Mouse (Mus musculus) liver, embryonic 14.5 days (tissue): ENCODE data around the gene Cmas. TPM values are rescaled to one million over a fixed set of nuclear protein-coding genes. Genes with fewer than 3 reads are reported as not detected.

ENCODE experiments used
- ATAC-seq: fragments of 200-750 bp; cut with Nextera tagmentation; 2 replicates; pipeline ENCODE4 v1.8.0; 2017; ENCODE audit warnings: moderate number of reproducible peaks, mild to moderate bottlenecking, moderate library complexity; ENCODE audit not compliant: insufficient read depth
- DNase-seq, 3 experiments: peaks; one replicate each; pipeline ENCODE4 v3.0.0-alpha.2; 2012 to 2013; ENCODE audit warnings: low read depth in 3 of 3, low spot score in 3 of 3
- H3K27ac ChIP-seq: fragments of 300-500 bp; sonication (generic); 2 replicates; pipeline ENCODE4 v1.5.1; 2014; ENCODE audit warnings: moderate library complexity, mild to moderate bottlenecking, control low read depth, inconsistent platforms
- H3K27me3 ChIP-seq: fragments of 300-500 bp; sonication (generic); 2 replicates; pipeline ENCODE4 v1.6.1; 2014; ENCODE audit warnings: mild to moderate bottlenecking, low read length, moderate library complexity; ENCODE audit not compliant: control insufficient read depth, insufficient read depth
- H3K36me3 ChIP-seq: fragments of 300-500 bp; sonication (generic); replicated peaks from 2 replicates; pipeline ENCODE4 v1.6.1; 2014; ENCODE audit warnings: low read depth; ENCODE audit not compliant: control insufficient read depth, insufficient read depth
- H3K4me1 ChIP-seq, 2 experiments: fragments of 200-500 bp in 1 of 2; fragments of 300-500 bp in 1 of 2; sonication (generic) in 1 of 2; replicated peaks; 2 replicates each; pipeline ENCODE4 v1.6.1; 2012 to 2014; ENCODE audit warnings: antibody characterized with exemption in 1 of 2, inconsistent platforms in 1 of 2, low read length in 1 of 2; ENCODE audit not compliant: control insufficient read depth in 2 of 2, insufficient read depth in 2 of 2
- H3K4me2 ChIP-seq: fragments of 300-500 bp; sonication (generic); 2 replicates; pipeline ENCODE4 v1.6.1; 2014; ENCODE audit warnings: low read depth, mild to moderate bottlenecking, control low read depth, moderate library complexity
- H3K4me3 ChIP-seq, 2 experiments: fragments of 200-500 bp in 1 of 2; fragments of 300-500 bp in 1 of 2; sonication (generic) in 1 of 2; 2 replicates each; pipeline ENCODE4 v1.5.1; 2012 to 2014; ENCODE audit warnings: low read depth in 2 of 2, low read length in 2 of 2, mild to moderate bottlenecking in 2 of 2, control low read depth in 1 of 2, inconsistent platforms in 1 of 2, moderate library complexity in 1 of 2; ENCODE audit not compliant: insufficient read depth in 1 of 2
- H3K9ac ChIP-seq: fragments of 300-500 bp; sonication (generic); replicated peaks from 2 replicates; pipeline ENCODE4 v1.6.1; 2014; ENCODE audit warnings: mild to moderate bottlenecking, control low read depth, moderate library complexity
- H3K9me3 ChIP-seq: fragments of 300-500 bp; sonication (generic); 2 replicates; pipeline ENCODE4 v1.6.1; 2016; ENCODE audit warnings: low read length, mixed read lengths; ENCODE audit not compliant: control insufficient read depth
- CTCF ChIP-seq: IDR thresholded peaks from 2 replicates; pipeline ENCODE4 v1.5.1; 2016; ENCODE audit warnings: antibody characterized with exemption, low read depth, control low read depth
- EP300 ChIP-seq: IDR thresholded peaks from 2 replicates; pipeline ENCODE4 v1.6.1; 2016; ENCODE audit warnings: antibody characterized with exemption, low read depth
- WGBS: fragments of 180-500 bp; shearing (Covaris S2); extraction: QIAGEN DNeasy Blood & Tissue Kit; methylation state at CpG from one replicate; pipeline ENCODE4 v1.1.7; 2014; ENCODE audit not compliant: insufficient replicate concordance; 5-methylcytosine and 5-hydroxymethylcytosine counted together
- polyA plus RNA-seq, 2 experiments: library from polyadenylated mRNA; depleted of rRNA in 1 of 2; stranded (reverse) in 1 of 2; unstranded in 1 of 2; fragments of >200 nt; fragmentation: Nextera tagmentation in 1 of 2; extraction: Ambion mirVana in 1 of 2; gene quantifications; 2 replicates each; pipeline versions ENCODE4 v1.2.1 to v1.2.3; 2012 to 2014

The Cmas gene
- polyA plus RNA-seq, 2 experiments, result 80.7 to 176 TPM

DNA sequence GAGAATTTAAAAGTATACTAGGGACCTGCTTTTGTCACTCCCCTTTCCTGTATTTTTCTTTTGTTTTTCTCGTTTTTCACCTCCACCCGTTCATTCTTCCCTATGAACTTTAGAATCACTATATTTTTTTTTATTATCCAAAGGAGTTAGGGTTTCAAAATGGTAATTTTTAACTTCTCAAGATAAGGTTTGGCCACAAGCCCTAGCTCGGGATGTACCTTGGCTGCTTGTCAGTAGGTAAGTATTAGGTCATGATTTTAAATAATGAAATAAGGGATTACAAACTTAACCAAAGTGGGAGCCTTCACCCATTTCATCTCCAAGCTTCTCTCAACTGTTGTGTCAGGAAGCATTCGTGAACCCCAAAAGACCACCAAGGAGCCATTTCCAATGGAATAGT, 30.5 kb upstream of the Cmas start:
- H3K9me3 ChIP-seq, result no peaks in the 10 kb centered on the region
- H3K9ac ChIP-seq, result no peak overlapping the region
- DNase-seq (no peak), ATAC-seq (no peak)
- no peaks in the 10 kb centered on the region for H3K4me1 ChIP-seq
- TF ChIP-seq CTCF, result no peak
- no peak for TF ChIP-seq EP300
- no peaks in the 10 kb centered on the region for H3K36me3 ChIP-seq
- 50% methylated on average over 4 of the region's 4 CpGs for WGBS
- no peak overlapping the region for H3K4me3 ChIP-seq
- no peak overlapping the region for H3K4me2 ChIP-seq
- H3K27me3 ChIP-seq, result no peaks in the 10 kb centered on the region
- H3K27ac ChIP-seq, result no peak overlapping the region

DNA sequence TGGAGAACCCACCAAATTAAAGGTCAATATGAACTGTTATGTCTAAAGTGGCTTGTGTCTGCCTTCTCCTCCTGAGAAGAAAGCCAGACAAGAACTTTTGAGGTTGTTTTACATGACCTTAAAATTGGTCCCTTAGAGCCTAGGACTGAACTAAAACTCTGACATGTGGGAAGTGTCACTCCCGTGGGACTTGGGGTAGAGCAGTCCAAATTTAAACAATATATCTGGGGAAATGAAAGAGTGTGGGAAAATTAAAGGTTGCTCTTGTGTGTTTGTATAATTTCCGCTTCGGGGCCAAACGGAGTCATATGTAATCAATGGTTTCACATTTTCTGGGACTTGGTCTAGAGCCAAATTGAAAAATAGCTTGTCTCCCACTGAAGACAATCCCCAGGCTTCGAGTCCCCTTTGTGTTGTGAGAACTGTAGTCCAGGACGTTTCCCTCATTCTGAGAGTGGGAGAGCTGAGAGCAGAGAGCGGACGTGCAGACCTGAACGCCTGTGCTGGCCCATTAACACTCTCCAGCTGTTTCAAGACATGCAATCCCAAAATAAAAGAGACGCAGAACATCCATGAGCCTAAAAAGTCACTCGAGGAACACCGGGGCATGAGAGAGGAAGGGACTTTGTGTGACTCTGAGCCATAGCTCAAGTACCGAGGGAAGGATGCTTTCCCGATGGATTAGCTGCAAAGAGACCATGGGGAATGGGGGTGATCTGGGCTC, 23.8 kb upstream of the Cmas start:
- peaks cover 0 to 5% of the 10 kb centered on the region in 2 experiments; a peak in 1 of 4 replicates for H3K4me1 ChIP-seq
- TF ChIP-seq CTCF (no peak), EP300 (no peak)
- 61% methylated on average over 14 of the region's 14 CpGs for WGBS
- no peak overlapping the region for H3K9ac ChIP-seq
- no peak overlapping the region for H3K4me2 ChIP-seq
- H3K27me3 ChIP-seq, result no peaks in the 10 kb centered on the region
- ATAC-seq (no peak), DNase-seq (no peak)
- H3K9me3 ChIP-seq, result no peaks in the 10 kb centered on the region
- H3K27ac ChIP-seq, result no peak overlapping the region
- H3K36me3 ChIP-seq, result no peaks in the 10 kb centered on the region
- H3K4me3 ChIP-seq, result no peak overlapping the region

DNA sequence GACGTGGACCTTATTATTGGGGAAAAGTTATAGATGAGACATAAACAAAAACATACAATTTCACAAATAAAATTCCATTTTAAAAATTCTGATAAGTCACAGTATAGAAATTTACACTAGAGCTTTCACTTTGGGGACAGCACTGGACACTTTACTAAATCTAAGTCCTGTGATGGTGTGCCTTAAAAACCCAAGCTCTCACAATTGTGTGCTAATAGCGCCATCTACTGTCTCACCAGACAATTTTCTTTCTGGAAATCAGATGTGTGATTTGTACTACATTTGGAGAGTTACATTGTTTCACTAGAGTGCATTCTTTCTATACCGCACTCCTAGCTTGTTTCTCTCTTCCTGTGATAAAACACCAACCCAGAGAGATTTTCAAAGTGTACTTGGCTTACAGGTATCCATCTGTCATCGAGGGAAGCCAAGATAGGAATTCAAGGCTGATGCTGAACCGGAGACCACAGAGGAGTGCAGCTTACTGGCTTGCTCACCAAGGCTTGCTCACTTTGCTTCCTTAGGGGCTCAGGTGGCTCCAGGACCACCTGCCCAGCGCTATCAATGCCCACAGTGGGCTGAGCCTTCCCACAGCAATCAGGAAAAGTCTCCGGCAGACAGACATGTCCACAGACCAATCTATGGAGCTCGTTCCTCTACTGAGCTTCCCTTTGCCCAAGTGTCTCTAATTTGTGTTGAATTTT, 21.0 kb upstream of the Cmas start:
- H3K4me1 ChIP-seq, result peaks cover 0 to 8% of the 10 kb centered on the region in 2 experiments; a peak in 1 of 4 replicates
- no peaks in the 10 kb centered on the region for H3K27me3 ChIP-seq
- ATAC-seq, result no peak
- no peak overlapping the region for H3K4me2 ChIP-seq
- H3K9me3 ChIP-seq, result no peaks in the 10 kb centered on the region
- H3K36me3 ChIP-seq, result no peaks in the 10 kb centered on the region
- 34% methylated on average over 8 of the region's 8 CpGs for WGBS
- no peak overlapping the region for H3K4me3 ChIP-seq
- no peak overlapping the region for H3K9ac ChIP-seq
- TF ChIP-seq EP300, result no peak
- peak; percentile 55; the same call in 1 of the 2 replicates for TF ChIP-seq CTCF
- H3K27ac ChIP-seq, result no peak overlapping the region
- no peak for DNase-seq

GRCm38 (mm10) chr6:142738225-142738624, 18.3 kb upstream of the Cmas start:
- DNase-seq (no peak), ATAC-seq (no peak)
- Histone ChIP-seq H3K9me3 (no peaks in the 10 kb centered on the region), H3K4me2 (no peak overlapping the region), H3K27ac (no peak overlapping the region), H3K27me3 (no peaks in the 10 kb centered on the region), H3K4me1 (peaks cover 0 to 8% of the 10 kb centered on the region in 2 experiments; a peak in 1 of 4 replicates), H3K9ac (no peak overlapping the region), H3K36me3 (no peaks in the 10 kb centered on the region), H3K4me3 (no peak overlapping the region)
- WGBS, result 70% methylated on average over 2 of the region's 2 CpGs
- TF ChIP-seq EP300 (no peak), CTCF (no peak)

DNA sequence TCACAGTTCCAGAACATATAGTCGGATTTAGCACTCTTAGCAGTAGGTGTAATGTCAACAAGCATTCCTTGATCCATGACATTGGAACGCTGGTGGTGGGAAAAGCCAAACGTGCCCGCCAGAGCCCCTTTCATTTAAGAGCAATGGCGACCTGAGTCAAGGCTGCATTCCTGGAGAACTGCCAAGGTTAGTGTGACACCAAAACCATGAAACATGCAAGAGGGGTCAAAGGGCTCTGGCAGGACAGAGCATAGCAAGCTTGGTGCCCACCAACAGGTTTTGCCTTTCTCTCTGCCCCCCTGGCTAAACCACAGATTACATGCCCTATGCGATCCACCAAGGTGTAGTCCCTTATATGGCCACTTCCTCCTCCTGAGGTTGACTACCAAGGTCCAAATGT, 17.8 kb upstream of the Cmas start:
- H3K4me3 ChIP-seq, result no peak overlapping the region

More for the DNA sequence above, 17.8 kb upstream of the Cmas start:
- no peak overlapping the region for H3K27ac ChIP-seq
- H3K36me3 ChIP-seq, result no peaks in the 10 kb centered on the region
- no peak for TF ChIP-seq EP300
- no peak for TF ChIP-seq CTCF
- H3K9ac ChIP-seq, result no peak overlapping the region
- H3K4me2 ChIP-seq, result no peak overlapping the region
- H3K27me3 ChIP-seq, result no peaks in the 10 kb centered on the region
- WGBS, result 59% methylated on average over 6 of the region's 6 CpGs
- ATAC-seq (no peak; the same call in 1 of the 2 replicates), DNase-seq (no peak)
- no peaks in the 10 kb centered on the region for H3K9me3 ChIP-seq
- H3K4me1 ChIP-seq, result peaks cover 0 to 8% of the 10 kb centered on the region in 2 experiments; a peak in 1 of 4 replicates
